Mouse (Mus musculus): Measurements from ENCODE around the gene Prmt6.

Prmt6 gene

GRCm38 (mm10) chr3:110250839-110251700 lies at the start of gene Prmt6:
Gene Prmt6 (minus strand): TSS chr3:110250998.
- peak; percentile 91 to 95 for DNase-seq

GRCm38 (mm10) chr3:110290485-110291045 lies 39.8 kb upstream of the Prmt6 start:
- no peak for DNase-seq

- DNase-seq = no peak
These were observed 31.9 kb upstream of the Prmt6 start for GRCm38 (mm10) chr3:110282651-110283050.

- DNase-seq = no peak
These were observed 17.0 kb upstream of the Prmt6 start for GRCm38 (mm10) chr3:110267790-110268189.

- DNase-seq = no peak
These were observed 2.3 kb upstream of the Prmt6 start for GRCm38 (mm10) chr3:110253105-110253504.

- peak; percentile 76 to 91 for DNase-seq
These were observed 633 bp downstream of the Prmt6 start for GRCm38 (mm10) chr3:110249891-110250838.

GRCm38 (mm10) chr3:110236819-110237463 lies 13.9 kb downstream of the Prmt6 start:
- no peak for DNase-seq
